Mouse (Mus musculus) frontal cortex, adult (tissue): Measurements from ENCODE around the gene Hsf5.

Experiments used
- ATAC-seq: cut with Nextera tagmentation; 2 replicates; pipeline ENCODE4 v1.9.2; 2017; ENCODE audit warnings: mild to moderate bottlenecking, moderate library complexity, mixed read lengths; ENCODE audit not compliant: low TSS enrichment

The Hsf5 gene

DNA sequence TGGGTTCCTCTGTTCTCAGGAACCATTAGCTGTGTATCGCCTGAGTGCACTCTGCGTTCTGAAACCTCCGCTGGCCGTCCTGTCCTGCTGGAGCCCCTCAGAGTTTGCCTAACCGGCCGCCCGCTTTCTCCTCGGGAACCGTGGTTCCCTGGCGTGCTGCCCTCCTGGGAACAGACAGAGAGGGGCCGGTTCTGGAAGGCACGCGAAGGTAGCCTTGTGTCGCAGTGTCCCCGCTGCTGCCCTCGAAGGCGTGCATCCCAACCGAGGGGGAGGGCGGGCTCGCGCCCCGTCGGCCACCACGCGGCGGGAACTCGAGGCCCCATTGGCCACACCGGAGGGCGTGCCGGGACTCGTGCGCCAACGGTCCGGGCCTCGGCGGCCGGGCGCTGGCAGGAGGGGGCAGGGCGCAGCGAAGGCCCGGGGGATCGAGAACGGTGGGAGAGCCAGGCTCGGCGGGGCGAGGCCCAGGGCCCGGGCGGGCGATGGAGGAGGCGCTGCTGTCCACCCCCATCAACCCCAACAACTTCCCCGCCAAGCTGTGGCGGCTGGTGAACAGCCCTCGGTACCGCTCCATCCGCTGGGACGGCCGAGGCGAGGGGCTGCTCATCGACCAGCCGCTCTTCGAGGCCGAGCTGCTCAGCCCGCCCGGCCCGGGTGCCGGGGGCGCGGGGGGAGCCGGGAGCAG is at the start of gene Hsf5:
Hsf5 (plus strand) TSS at position 375 of the 685 bp plus-strand sequence.
- no peak for ATAC-seq

DNA sequence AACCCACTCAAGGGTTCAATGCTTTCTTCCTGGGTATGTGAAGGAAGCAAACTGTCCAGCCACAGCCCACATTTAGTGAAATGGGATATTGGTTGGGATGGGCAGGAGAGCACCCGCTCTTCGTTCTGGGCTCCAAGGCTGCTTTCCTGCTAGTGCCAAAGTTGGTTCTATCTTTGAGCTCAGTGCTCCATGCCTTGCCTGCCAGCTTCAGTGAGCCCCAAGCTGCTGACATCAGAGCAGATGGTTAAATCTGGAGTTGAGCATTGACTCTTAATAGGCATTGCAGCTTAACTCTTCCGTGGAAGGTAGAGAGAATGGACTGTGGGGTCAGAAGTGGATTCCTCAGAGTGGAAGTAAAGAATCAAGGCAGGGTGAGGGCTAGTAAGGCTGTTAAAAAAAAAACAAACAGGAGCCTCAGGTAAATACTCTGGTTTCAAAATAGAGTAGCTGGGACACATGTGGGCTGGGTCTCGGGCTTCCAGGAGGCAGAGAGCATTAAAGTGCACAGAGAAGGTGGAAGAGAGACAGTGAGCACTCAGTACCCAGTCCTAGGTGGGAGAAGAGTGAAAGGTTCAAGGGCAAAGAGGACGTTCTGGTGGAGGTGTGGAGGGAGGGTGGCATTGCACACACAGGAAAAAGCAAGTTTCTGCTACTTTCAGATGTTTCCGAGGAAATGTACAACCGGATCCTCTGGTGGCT is 48.6 kb upstream of the Hsf5 start, which contains the start of gene Sept4:
Sept4 (plus strand) TSS at position 649 of the 699 bp plus-strand sequence.
- ATAC-seq, result peak; percentile 60

DNA sequence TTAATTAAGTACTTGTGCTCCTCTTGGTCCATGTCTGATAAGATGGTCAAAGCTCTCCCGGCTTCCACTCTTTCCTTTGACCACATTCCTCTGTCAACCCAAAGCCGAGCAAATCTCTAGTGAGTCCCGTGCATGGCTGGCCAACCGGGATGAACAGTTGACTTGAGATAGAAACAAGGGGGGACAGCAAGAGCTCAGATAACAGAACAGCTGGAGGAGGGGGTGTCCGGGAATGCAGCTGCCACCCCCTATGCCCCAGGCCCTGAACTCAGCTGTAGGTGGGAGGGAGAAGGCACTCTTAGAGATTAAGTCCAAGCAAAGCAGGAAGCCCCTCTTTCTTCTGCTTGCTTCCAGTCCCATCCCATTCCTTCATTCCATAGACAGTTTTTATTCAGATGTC is 46.2 kb upstream of the Hsf5 start:
- no peak for ATAC-seq

DNA sequence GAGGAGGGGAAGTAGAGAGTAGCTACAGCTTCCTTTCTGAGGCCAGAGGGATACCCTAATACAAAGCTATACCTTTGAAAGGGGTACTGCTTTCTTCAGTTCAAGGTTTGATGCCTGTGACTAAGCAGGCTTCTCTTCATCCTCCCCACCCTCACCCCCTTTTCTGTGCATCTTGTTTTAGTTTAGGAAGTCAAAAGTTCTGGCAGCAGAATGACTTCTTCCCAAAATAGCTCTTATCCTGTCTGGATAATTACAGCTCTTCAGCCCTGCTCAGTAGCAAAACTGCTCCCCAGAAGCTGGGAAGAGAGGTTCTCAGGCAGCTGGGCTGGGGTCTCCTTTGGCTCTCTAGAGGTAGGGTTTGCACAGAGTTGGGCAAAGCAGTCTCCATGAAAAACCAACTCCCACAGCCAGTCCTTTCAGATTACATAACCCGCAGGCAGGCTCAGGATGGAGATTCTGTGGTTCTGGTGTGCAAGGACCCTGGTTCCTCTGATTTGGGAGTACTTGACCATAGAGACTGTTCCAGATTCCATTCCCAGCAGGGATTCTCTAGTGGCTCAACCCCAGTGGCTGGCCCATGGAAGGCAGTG is 45.5 kb upstream of the Hsf5 start:
- ATAC-seq, result peak; percentile 42; the same call in 1 of the 2 replicates

DNA sequence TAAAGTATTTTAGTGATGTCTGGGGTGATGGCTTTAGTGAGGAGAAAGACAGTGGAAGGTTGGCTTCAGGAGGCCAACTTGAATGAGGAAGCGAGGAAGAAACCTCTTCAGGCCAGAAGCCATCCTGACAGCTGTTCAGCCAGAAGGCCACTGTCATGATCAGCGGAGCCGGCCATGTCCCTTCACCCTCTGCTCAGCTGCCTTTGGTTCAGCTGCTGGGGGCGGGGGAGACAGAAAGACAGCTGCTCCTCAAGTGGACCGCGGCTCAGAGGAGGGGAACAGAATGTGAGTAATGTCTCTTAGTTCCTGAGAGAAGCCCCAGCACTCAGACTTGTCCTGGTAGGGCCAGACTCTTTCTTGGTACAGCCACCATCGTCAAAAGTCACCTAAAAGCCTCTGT is 43.2 kb upstream of the Hsf5 start:
- ATAC-seq, result no peak

DNA sequence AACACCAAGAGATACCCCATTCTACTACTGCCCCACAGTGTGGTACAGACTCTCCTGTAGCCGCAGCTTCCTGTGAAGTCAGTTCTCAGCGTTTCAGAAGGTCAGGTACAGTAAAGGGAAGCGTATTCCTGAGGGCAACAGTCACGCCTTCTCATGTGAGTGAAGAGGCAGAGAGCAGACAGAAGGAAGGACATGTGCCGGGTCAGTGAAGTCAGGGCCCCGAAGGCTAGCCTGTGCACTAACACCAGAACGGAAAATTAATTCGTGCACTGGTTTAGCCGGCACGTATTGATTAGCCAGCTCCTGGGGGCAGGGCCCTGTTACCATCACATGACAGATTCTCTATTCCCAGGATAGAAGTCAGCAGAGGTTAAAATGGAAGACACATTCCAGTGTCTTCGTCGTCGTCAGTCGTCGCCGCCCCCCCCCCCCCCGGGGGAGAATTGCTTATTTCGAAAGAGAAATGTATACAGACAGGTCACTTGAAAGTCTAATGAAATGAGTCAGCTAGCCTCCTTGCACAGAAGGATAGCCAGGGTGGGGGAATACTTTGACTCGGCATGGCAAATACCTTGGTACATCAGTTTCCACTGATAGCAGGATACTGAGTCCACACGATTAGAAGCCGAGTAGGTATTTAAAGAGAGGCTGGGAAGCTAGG is 42.3 kb upstream of the Hsf5 start:
- no peak for ATAC-seq

DNA sequence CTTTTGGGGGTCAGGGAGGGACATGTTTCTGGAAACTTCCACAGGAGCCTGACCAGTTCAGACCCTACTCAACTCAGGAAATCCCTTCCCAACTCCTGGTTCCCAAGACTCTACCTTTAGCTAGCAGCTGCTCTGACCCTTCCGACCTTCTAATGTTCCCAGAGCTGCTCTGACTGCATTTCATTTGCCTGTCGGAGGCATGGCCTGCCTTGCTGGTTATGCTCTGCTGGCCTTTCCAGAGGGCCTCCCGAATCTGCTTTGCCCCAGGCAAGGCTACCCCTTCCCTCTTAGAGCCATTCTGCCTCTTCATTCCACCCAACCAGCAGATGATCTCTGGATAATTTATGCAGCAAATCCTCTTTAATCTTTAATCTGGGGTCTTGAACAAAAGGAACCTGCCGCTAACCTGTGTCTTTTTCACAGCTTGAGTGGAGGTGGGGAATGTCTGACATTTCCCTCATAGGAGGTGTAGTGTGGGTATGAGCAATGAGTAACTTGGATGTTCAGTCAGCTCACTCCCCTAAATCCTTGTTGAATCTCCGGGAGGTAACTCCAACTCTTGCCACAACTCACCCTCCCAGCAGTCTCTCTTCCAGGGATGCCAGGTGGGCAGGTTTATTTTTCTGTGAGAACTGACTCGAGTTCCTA is 39.2 kb upstream of the Hsf5 start:
- ATAC-seq, result peak; percentile 32

DNA sequence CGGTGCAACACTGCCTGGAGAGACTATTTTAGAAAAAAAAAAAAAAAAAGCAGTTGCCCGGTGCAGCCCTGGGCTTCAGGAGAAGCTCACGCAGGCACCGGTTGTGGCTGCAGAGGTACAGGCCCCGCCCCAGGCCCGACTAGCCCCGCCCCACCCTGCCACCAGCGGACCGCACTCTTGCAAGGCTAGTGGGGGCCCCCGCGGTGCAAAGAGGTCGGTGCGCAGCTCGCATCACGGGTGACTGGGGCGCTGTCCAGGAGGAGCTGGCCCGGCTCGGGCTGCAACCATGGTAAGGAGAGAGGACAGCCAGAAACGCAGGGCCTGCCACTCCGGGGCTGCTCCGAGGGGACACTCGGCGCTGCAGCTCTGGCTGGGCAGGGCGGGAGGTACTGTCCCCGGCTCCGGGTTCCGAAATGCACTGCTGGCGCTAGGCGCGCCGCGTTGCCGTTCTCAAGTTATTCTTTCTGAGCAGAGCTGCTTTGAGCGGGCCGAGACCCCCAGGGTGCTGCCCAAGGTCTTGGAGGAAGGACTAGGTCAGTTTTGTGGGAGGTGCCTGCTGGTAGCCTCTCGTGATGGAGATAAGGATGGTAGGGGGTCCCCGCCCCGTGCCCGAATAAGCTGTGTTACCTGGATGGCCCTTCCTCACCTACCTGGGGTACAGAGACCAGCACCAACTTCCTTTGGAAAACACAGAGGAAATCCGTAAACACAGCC is 38.6 kb upstream of the Hsf5 start:
- peak; percentile 68 for ATAC-seq

DNA sequence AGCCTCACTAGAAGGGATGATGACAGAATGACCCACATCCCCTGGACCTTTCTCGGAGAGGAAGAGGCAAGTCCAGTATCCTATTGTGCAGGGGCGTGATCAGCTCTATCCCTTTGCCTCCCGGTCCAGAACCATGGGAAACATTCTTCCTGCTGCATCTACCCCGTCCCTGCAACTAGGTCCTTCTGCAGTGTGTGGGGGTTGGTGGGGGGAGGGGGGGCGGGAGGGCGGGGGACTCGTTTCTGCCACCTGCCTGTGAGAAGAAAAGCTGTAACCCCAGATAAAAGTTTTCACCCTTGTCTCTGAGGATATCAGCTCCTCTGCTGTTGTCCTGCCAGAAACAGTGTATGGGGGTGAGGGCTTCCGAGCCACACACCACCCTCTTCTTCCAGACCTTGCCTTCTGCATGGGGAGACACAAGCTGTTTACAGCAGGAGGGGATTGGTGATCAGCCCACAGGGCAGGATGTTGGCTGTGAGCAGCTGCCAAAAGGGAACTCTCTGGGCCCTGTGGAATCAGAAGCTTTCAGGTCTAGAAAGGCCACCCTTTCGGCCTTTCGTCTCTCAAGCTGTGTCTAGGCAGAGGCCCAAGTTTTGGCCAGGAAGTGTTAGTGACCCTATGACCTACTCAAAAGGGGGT is 37.9 kb upstream of the Hsf5 start:
- ATAC-seq, result peak; percentile 11; the same call in 1 of the 2 replicates

DNA sequence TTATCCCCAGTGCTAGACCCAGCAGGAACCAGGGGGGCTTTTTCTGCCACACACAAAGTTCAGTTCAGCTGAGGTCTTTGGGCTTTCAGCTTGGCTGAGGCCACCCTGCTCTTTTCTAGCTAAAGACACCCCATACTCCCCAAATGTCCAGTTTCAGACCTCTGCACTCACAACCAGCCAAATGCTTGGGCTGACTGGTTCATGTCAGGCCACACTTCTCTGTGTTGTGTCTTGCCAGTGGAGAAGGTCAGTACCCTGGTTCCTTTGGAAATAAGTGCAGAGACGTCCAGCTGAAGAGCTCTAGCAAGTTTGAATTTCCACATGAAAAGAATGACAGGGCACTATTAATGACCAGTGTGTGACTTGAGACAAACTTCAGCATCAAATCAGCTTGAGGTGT is 37.3 kb upstream of the Hsf5 start:
- no peak for ATAC-seq

DNA sequence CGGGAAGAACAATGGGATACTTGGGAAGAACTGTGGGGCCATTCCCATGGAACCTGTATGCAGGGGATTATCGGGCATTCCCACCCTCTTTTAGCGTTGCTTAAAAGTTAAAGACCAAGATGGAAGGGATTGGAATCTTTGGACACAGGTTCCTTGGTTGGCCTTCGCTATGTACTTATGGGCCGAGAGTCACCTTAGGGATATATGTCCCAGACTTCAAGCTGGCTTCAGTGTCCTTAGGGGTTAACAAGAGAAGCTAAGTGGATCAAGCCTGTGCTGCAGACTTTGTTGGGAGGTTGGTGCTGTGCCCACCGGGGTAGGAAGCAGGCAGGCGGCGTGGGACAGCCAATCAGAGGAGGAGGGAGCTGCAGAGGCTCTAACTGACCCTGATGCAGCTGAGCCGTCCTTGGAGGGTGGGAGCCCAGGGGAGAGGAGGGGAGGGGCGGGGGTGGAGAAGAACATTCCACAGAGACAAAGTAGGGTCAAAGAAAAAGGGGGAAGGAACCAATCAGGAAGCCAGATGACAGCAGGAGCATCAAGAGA is 36.4 kb upstream of the Hsf5 start:
- ATAC-seq, result no peak

DNA sequence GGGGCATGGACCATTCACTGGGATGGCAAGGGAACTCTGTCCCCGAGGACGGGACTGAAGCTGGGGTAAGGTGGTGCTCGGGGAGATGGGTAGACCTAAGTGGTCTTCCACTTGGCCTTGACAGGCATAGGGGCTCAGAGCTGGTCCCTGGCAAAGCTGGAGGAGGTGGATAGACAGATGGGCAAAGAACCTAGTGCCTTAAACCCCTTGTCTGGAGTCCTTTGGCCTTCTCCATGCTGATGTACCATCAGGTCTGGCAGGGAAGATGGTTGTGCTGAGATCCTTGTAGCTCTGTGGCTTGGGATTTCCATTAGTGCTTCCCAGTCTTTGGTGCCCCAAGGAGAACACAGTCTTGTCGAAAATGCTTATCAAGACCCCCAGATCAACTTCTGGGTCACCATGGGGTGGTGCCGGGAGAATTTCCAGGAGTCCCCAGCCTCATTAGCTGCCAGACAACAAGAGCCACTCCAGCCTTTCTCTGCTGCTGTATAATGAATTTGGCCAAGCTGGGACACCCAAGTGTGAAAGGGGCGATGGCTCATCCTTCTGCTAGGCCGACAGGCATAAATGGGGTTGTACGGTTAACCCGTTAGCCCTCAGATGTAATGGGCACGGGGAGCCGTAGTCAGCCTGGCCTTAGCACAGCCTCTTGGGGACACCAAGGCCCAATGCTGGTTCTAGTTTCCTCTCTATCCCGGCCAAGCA is 35.7 kb upstream of the Hsf5 start:
- no peak for ATAC-seq

DNA sequence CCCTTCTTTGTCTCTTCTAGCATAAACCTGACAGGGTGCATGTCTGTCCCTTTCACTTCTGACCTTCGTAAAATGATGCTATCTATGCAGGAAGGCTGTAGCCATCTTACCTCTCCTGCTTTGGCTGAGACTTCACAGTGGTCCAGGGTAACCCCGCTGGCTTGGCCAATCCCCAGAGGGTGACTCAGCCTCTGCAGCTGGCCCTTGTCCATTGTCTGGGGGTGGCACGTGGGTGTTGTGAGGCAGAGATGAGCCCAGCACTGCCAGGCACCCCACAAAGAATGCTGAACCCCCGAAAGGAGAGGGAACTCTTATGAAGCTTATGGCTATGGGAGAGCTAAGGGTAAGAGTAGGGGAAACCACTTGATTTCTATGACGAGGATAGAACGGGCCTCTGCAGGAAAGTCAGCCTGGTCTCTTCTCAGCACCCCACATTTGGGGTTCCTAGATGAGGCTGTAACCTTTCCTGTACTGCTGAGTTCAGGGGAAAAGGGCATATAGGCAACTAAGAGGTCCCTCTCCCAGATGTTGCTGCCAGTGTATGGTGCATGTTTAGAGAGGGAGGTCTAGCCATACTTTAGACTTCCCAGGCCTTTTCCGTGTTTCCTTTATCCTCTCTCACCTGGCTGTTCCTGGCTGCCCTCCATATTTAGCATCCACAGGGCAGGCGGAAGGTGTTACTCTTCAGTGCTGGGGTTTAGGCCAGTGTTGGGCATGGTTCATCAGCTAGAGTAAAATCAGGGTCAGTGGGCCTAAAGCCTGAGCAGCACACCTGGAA is 34.8 kb upstream of the Hsf5 start:
- ATAC-seq, result 0 out of 2 replicates have a peak, but pooled peaks have one; percentile 2

DNA sequence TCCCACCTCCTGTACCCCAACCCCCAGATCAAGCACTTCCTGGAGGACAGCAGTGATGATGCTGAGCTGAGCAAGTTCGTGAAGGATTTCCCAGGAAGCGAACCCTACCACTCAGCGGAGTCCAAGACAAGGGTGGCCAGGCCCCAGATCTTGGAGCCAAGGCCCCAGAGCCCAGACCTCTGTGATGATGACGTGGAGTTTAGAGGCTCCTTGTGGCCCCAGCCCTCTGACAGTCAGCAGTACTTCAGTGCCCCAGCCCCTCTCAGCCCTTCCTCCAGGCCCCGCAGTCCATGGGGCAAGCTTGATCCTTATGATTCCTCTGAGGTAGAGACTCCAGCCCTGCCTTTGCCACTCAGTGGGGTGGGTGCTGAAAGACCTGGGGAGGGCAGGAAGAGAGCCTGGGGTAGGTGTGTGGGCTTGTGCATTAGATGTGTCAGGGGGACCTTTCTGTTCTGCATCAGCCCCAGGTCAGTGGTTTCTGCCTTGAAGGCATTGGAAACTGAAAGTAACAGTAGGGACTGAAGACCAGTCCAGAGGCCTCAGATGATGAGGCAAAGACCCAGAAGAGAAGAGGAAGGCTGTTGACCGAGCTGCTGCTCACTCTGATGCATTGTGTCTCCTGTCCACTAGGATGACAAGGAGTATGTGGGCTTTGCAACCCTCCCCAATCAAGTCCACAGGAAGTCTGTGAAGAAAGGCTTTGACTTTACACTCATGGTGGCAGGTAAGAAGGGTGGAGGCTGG is 33.5 kb upstream of the Hsf5 start:
- ATAC-seq, result no peak

DNA sequence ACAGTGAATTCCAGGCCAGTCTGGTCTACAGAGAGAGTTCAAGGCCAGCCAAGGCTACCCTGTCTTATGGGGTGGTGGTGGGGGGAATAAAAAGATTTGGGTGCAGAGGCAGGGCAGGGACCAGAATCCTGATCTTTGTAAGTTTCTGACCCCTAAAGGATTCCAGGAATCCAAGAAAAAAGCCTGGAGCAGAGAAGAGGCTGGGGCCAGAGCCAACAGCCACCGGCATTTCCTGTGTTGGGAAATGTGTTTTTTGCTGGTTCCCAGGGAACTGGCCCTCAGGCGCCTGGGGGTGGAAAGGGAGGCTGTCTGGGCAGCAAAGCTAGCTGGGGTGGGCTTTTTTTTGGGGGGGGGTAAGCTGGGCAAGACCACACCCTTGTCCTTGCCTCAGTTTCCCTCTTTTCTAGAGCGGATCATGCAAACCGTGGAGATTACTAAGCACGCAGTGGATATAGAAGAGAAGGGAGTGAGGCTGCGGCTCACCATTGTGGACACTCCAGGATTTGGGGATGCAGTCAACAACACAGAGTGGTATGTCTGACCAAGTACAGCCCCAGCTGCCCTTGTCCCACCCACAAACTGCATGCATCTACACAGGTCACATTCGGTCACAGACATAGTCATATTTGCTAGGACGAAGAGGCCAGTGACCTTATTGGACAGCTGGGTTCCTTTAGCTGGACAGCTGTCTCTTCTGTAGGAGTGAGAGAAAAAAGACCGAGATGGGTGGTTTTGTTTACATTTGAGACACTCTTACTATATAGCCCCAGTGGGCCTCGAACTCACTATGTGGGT is 32.1 kb upstream of the Hsf5 start:
- ATAC-seq, result no peak

DNA sequence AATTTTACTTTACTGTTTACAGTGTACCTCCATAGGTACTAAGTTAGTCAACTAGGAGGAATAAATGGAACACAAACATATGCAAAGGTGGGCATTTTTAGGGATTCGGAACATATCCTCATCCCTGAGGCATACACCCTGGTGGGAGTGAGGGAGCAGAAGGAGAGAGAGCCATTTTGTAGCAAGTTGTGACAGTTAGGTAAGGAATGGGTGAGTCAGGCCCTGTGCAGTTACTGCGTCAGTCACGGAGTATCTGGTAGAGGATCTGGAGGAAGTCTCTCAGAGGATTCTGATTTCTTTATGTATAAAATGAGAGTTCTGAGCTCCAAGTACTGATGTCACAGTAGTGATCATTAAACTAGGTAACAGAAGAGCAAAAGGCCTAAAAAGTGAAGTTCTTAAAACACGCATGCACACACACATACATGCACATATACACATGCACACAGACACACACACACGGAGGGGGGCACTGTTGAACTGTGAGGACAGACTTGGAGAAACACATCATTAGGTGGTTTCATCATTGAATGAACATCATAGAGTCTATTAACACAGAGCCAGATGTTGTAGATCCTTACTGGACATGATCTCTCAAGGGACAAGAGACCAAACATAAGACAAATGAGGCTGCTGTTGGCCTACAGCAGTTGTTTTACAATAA is 29.6 kb upstream of the Hsf5 start:
- ATAC-seq, result no peak

DNA sequence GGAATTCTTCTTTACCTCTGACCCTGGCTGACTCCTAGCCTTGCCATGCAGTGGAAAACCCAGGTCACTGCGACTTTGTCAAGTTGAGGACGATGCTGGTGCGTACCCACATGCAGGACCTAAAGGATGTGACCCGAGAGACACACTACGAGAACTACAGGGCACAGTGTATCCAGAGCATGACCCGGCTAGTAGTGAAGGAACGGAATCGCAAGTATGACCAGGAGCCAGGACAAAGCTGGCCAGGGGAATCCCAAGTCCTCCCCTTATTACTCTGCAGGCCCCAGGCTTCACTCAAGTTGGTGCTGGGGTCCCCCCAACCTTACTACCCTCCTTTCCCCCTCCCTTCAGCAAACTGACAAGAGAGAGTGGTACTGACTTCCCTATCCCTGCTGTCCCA is 27.4 kb upstream of the Hsf5 start:
- ATAC-seq, result no peak
